Mouse (Mus musculus) embryo, embryonic 10 days (tissue): ENCODE data around the gene Hamp.

Experiments
- DNase-seq: peaks from one replicate; pipeline ENCODE4 v3.0.0-alpha.2; 2015; ENCODE audit warnings: low spot score

Gene Hamp

GRCm38 (mm10) chr7:30943909-30944635 is at the start of gene Hamp:
Gene Hamp, minus strand, starts transcription at chr7:30944032.
- DNase-seq = no peak

- DNase-seq = no peak
These were observed 48.3 kb upstream of the Hamp start for GRCm38 (mm10) chr7:30992148-30992547.

- DNase-seq = no peak
These were observed 44.8 kb upstream of the Hamp start for GRCm38 (mm10) chr7:30988519-30989162.

GRCm38 (mm10) chr7:30985357-30985756 is 41.5 kb upstream of the Hamp start:
- DNase-seq = no peak

- no peak for DNase-seq
These were observed 37.9 kb upstream of the Hamp start for GRCm38 (mm10) chr7:30981703-30982102.

GRCm38 (mm10) chr7:30973501-30974289 is 29.9 kb upstream of the Hamp start, which contains the start of gene Fam187b:
Gene Fam187b, plus strand, starts transcription at chr7:30973790.
- DNase-seq = peak; percentile 94

GRCm38 (mm10) chr7:30973251-30973500 is 29.3 kb upstream of the Hamp start, which contains the start of gene Lsr:
Gene Lsr, minus strand, starts transcription at chr7:30973464.
- DNase-seq = peak; percentile 59

- no peak for DNase-seq
These were observed 28.8 kb upstream of the Hamp start for GRCm38 (mm10) chr7:30972426-30973250.

GRCm38 (mm10) chr7:30971901-30972300 is 28.1 kb upstream of the Hamp start:
- no peak for DNase-seq

GRCm38 (mm10) chr7:30969174-30969573 is 25.3 kb upstream of the Hamp start:
- DNase-seq = no peak

GRCm38 (mm10) chr7:30968611-30969010 is 24.8 kb upstream of the Hamp start:
- no peak for DNase-seq

- no peak for DNase-seq
These were observed 22.8 kb upstream of the Hamp start for GRCm38 (mm10) chr7:30966657-30967056.

- no peak for DNase-seq
These were observed 21.8 kb upstream of the Hamp start for GRCm38 (mm10) chr7:30965677-30966076.

GRCm38 (mm10) chr7:30964366-30964765 is 20.5 kb upstream of the Hamp start:
- no peak for DNase-seq

GRCm38 (mm10) chr7:30962862-30963261 is 19.0 kb upstream of the Hamp start:
- DNase-seq = no peak

GRCm38 (mm10) chr7:30959786-30960349 is 16.0 kb upstream of the Hamp start:
- no peak for DNase-seq

GRCm38 (mm10) chr7:30958866-30959487 is 15.1 kb upstream of the Hamp start:
- DNase-seq = no peak

GRCm38 (mm10) chr7:30958109-30958865 is 14.5 kb upstream of the Hamp start:
- peak; percentile 23 for DNase-seq

- peak; percentile 86 for DNase-seq
These were observed 13.5 kb upstream of the Hamp start for GRCm38 (mm10) chr7:30957367-30957783.

- DNase-seq = peak; percentile 86
These were observed 13.0 kb upstream of the Hamp start, which contains the start of gene Usf2 for GRCm38 (mm10) chr7:30956756-30957366. Gene Usf2, minus strand, starts transcription at chr7:30956803.
